Mouse (Mus musculus): ENCODE data around the gene Ckb. TPM values are rescaled to one million over a fixed set of nuclear protein-coding genes. Genes with fewer than 3 reads are reported as not detected.
A peak's percentile ranks its signal among the peaks of the same experiment; 100 is the strongest.
"Not testable (repeated sequence)": the region's sequence is repeated elsewhere in the genome, so short reads cannot be mapped to it uniquely, and the experiment has no call there.

Ckb gene
- total RNA-seq (2021): 10 to 100 TPM; 19.8 to 32.6 TPM
- long read RNA-seq, experiment 1, transcript Ckb-201 (8 exons, 1,472 nt): major isoform, 38 of 42 reads
- long read RNA-seq, experiment 1, partial matches to known transcripts: 2 of 42 reads
- long read RNA-seq, experiment 1, other reads (novel, unspliced or antisense): 2 of 42 reads
- long read RNA-seq, experiment 2, transcript Ckb-201 (8 exons, 1,472 nt): major isoform, 32 of 34 reads
- long read RNA-seq, experiment 2, partial matches to known transcripts: 2 of 34 reads
- long read RNA-seq, experiment 2, other reads (novel, unspliced or antisense): 0 of 34 reads

DNA sequence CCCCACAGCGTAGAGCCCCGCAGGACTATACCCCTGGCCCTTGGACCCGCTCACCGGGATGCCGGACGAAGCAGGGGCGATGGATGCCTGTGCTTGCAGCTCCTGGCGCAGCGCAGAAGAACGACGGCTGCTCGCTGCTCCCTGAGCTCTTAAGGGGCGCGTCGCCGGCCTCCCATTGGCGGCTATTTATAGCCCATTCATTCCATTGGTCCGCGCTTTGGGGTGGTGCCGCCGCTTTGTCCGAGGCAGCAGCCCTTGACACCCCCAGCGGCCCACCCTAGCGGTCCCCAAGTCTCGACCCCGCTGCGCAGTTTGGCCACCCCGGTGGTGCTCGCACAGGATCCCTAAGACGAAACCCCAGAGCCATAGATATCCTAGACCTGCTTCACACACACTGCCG lies at the start of gene Ckb:
Gene Ckb, minus strand, starts transcription at position 163 of the 400 bp plus-strand sequence.
- intact Hi-C loops (cut with DNase I; ENCODE audit: low total_unique reads): no loop called here
- DNase-seq: peak; percentile 81

DNA sequence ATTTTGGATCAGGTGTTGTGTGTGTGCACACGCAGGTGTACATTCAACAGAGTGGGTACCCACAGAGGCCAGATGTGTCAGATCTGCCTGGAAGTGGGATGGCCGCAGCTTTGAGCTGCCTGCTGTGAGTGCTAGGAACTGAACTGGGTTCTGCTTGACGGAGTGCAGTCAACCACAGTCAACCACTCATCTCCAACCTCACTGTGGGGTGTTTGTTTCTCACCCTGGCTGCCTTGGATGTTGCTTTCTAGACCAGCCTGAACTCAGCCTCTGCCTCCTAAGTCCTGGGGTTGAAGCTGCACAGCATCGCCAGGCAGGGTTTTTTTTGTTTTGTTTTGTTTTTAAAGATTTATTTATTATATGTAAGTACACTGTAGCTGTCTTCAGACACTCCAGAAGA lies 48.1 kb upstream of the Ckb start:
- intact Hi-C loops (cut with DNase I; ENCODE audit: low total_unique reads): no loop called here
- DNase-seq: no peak

DNA sequence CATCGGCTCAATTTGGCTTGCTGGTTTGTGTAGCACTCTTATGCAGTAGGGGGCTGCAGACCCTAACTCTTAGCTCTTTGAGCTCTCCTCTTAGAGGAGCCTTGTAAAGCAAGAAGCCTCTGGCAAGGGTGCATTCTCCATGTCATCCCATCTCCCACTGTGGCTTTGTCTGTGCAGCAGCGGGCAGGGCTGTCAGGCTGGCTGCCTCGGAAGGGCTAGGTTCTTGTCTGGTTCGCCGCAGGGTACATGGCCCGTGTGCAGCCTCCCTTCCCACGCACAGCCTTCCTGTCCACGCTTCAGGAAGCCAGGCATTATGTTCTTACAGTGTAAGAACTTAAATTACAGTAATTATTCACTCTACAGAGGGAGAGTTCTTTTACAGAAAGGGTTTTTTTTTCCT lies 46.5 kb upstream of the Ckb start:
- DNase-seq: no peak
- intact Hi-C loops (cut with DNase I; ENCODE audit: low total_unique reads): no loop called here

GRCm38 (mm10) chr12:111716505-111716904 lies 44.4 kb upstream of the Ckb start:
- intact Hi-C loops (cut with DNase I; ENCODE audit: low total_unique reads): no loop called here
- no peak for DNase-seq

DNA sequence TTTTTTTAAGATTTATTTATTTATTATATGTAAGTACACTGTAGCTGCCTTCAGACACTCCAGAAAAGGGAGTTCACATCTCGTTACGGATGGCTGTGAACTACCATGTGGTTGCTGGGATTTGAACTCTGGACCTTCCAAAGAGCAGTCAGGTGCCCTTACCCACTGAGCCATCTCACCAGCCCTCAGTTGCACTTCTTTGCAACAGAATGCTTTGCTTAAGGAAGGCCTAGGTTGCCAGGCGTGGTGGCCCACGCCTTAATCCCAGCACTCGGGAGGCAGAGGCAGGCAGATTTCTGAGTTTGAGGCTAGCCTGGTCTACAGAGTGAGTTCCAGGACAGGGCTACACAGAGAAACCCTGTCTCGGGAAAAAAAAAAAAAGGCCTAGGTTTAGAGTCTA lies 41.7 kb upstream of the Ckb start:
- intact Hi-C loops (cut with DNase I; ENCODE audit: low total_unique reads); DNase-seq: not testable (repeated sequence)

- peak; percentile 92 for DNase-seq
- intact Hi-C loops (cut with DNase I; ENCODE audit: low total_unique reads): no loop called here
Observed at GRCm38 (mm10) chr12:111713004-111713651, 41.0 kb upstream of the Ckb start, which contains the start of the genes Bag5 and Apopt1. TSS of gene Bag5 (minus strand) at chr12:111713257. TSS of gene Apopt1 (plus strand) at chr12:111713261.

- intact Hi-C loops (cut with DNase I; ENCODE audit: low total_unique reads): no loop called here
- no peak for DNase-seq
Observed at GRCm38 (mm10) chr12:111712476-111712875, 40.3 kb upstream of the Ckb start.

GRCm38 (mm10) chr12:111710091-111710490 lies 38.0 kb upstream of the Ckb start:
- intact Hi-C loops (cut with DNase I; ENCODE audit: low total_unique reads): no loop called here
- DNase-seq: no peak

DNA sequence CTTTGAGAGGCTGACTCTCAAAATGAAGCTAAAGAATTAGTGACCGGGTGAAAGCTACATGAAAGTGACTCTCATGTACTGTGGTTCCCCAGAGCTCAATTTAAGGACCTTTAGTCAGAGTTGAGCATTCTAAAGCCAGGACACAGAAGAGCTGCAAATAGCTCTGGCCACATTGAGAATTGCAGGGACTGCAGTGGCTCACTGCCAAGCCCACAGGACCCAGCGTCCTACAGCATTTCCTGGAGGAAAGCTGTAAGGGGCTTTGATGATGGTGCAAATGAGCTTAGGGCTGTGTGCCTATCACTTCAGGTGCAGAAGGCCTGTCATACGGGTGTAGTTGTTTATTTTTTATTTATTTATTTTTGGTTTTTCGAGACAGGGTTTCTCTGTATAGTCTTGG lies 36.0 kb upstream of the Ckb start:
- intact Hi-C loops (cut with DNase I; ENCODE audit: low total_unique reads): no loop called here
- DNase-seq: no peak

DNA sequence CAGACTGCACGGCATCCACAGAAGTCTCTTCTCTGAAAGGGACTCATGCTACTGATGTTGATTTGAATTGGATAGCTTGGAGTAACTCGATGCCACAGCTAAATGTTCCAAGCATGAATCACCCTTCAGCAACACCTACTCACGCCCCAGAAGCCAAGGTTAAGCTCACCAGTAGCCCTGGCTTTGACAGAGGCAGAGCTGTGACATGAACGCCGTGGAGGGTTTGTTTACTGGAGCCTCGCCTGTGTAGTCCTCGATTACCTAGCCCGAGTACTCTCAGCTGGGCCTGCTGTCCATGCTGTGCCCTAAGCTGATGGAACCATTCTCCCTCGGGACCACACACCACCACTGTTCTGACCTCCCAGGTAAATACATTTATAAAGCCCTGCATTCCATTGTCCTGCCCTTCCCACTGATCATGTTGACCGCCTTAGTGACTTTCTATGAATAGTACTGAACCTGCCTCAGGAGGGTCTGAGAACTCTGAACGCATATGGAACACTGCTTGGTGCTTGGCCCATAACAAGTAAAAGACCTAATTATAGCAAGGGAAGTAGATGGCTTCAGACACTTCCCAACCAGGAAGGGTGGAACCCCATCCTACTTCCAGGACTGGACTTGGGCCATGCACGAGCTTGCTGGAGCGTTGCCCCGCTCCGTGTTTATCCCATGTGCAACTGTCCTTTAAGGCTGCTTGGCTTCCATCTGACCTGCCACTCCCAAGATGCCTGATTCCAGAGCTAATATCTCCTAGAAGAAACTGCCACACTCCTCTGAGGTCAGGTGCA lies 33.2 kb upstream of the Ckb start:
- peak; percentile 81 for DNase-seq
- intact Hi-C loops (cut with DNase I; ENCODE audit: low total_unique reads): no loop called here

DNA sequence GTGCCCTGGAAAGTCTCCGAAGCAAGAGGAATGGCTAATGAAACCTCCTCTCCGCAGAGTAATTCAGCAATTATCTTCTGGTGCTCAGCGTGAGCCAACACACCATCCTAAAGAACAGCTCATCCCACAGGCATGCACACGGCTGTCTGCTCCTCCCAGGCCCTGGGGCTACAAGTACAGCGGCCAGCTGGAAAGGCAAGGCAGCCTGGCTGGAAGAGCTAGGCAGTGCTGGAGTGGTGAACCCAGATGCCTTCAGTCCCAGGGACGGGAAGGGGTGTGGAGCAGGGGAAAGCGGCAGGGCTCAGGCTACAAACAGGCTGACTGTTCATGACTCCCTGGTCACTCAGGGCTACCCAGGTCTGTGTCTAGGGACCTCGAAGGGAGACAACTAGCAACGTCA lies 32.5 kb upstream of the Ckb start:
- intact Hi-C loops (cut with DNase I; ENCODE audit: low total_unique reads): no loop called here
- peak; percentile 85 for DNase-seq

DNA sequence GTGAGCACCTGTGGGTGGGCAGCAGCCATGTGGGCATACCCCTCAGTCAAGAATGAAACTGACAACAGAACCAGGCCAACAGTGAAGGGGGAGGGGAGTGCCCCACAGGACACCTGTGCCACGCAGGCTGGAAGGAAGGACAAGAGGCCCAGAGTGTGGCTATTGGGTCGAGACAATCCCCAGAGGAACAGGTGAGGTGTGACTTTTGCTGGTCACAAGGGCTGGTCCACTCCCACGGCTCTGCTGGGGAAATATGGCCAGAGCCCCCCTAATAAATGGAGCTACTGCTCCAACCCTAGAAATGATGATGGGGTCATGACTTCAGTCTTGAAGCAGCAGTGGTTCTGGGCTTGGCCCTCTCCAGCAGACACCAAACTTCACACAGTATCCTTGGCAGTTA lies 31.2 kb upstream of the Ckb start:
- intact Hi-C loops (cut with DNase I; ENCODE audit: low total_unique reads): no loop called here
- DNase-seq: no peak

- DNase-seq: no peak
- intact Hi-C loops (cut with DNase I; ENCODE audit: low total_unique reads): no loop called here
Observed at GRCm38 (mm10) chr12:111700920-111701458, 28.9 kb upstream of the Ckb start.

DNA sequence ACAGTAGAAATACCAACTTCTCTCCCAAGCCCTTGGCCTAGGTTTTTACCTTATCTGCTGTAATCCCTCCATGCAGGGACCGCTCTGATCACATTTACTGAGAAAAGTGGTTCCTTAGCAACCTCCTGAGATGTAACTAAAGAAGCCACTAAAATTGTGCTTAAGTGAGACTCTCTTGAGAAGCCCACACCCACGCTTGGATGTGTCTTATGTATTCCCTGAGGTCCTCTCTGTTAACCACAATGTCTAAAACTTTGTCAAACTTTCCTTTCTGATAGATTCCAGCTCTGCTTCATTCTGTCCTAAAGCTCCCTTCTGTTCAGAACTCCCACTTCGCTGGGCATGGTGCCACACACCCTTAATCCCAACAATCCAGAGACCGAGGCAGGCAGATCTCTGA lies 27.4 kb upstream of the Ckb start:
- intact Hi-C loops (cut with DNase I; ENCODE audit: low total_unique reads): loop anchor here (5.0 kb wide), 1 partner anchor 47 kb away; no protein-coding TSS in a partner anchor
- no peak for DNase-seq

- no peak for DNase-seq
- intact Hi-C loops (cut with DNase I; ENCODE audit: low total_unique reads): loop anchor here (5.0 kb wide), 1 partner anchor 46 kb away; no protein-coding TSS in a partner anchor
Observed at GRCm38 (mm10) chr12:111698346-111698913, 26.3 kb upstream of the Ckb start.

- intact Hi-C loops (cut with DNase I; ENCODE audit: low total_unique reads): loop anchor here (5.0 kb wide), 1 partner anchor 45 kb away; no protein-coding TSS in a partner anchor
- DNase-seq: no peak
Observed at GRCm38 (mm10) chr12:111697708-111698107, 25.6 kb upstream of the Ckb start.

- intact Hi-C loops (cut with DNase I; ENCODE audit: low total_unique reads): loop anchor here (5.0 kb wide), 1 partner anchor 44 kb away; no protein-coding TSS in a partner anchor
- DNase-seq: peak; percentile 67
Observed at GRCm38 (mm10) chr12:111696239-111696638, 24.1 kb upstream of the Ckb start.

- intact Hi-C loops (cut with DNase I; ENCODE audit: low total_unique reads): loop anchor here (5.0 kb wide), 1 partner anchor 43 kb away; no protein-coding TSS in a partner anchor
Observed at GRCm38 (mm10) chr12:111694880-111695804, 23.0 kb upstream of the Ckb start.

More at GRCm38 (mm10) chr12:111694880-111695804, 23.0 kb upstream of the Ckb start:
- no peak for DNase-seq
